Mouse (Mus musculus): Measurements from ENCODE around the gene Esp22. TPM values are rescaled to one million over a fixed set of nuclear protein-coding genes. Genes with fewer than 3 reads are reported as not detected.
"Not testable (repeated sequence)": the region's sequence is repeated elsewhere in the genome, so short reads cannot be mapped to it uniquely, and the experiment has no call there.

The Esp22 gene
- not detected in 2 replicates for polyA plus RNA-seq (2015; fragmentation: Nextera tagmentation; extraction: Ambion mirVana)

GRCm38 (mm10) chr17:39095034-39095433 lies at the start of gene Esp22:
TSS of gene Esp22 (plus strand) at chr17:39095334.
- H3K9me3 ChIP-seq = peaks cover 12% of the 10 kb centered on the region; the same call in 1 of the 2 replicates
- no peaks in the 10 kb centered on the region for H3K4me1 ChIP-seq (replicated peaks)
- no peak within 1 kb of the TSS for H3K27ac ChIP-seq (replicated peaks)
- no peaks in the 10 kb centered on the region for H3K36me3 ChIP-seq
- ATAC-seq (ENCODE audit: low FRiP score, low read depth) = no peak
- no peaks in the 10 kb centered on the region for H3K27me3 ChIP-seq
- WGBS = 96% methylated on average over 1 of the region's 1 CpGs
- no peak within 1 kb of the TSS for H3K4me3 ChIP-seq
- H3K9ac ChIP-seq = no peak within 1 kb of the TSS
- H3K4me2 ChIP-seq = no peak within 1 kb of the TSS

GRCm38 (mm10) chr17:39063641-39064040 lies 31.5 kb upstream of the Esp22 start:
- no peaks in the 10 kb centered on the region for H3K27me3 ChIP-seq
- ATAC-seq (ENCODE audit: low FRiP score, low read depth) = no peak
- no peaks in the 10 kb centered on the region for H3K36me3 ChIP-seq
- no peak overlapping the region for H3K4me2 ChIP-seq
- no peaks in the 10 kb centered on the region for H3K9me3 ChIP-seq
- H3K4me3 ChIP-seq = no peak overlapping the region
- no peak overlapping the region for H3K27ac ChIP-seq (replicated peaks)
- H3K9ac ChIP-seq = no peak overlapping the region
- no peaks in the 10 kb centered on the region for H3K4me1 ChIP-seq (replicated peaks)

- Histone ChIP-seq H3K27ac (replicated peaks) (no peak within 1 kb of the TSS), H3K4me3 (no peak within 1 kb of the TSS), H3K36me3 (no peaks in the 10 kb centered on the region), H3K27me3 (no peaks in the 10 kb centered on the region), H3K9ac (no peak within 1 kb of the TSS), H3K4me2 (no peak within 1 kb of the TSS), H3K4me1 (replicated peaks) (no peaks in the 10 kb centered on the region), H3K9me3 (peaks cover 6% of the 10 kb centered on the region; the same call in 1 of the 2 replicates)
- ATAC-seq (ENCODE audit: low FRiP score, low read depth) = no peak
- WGBS = 50% methylated on average over 1 of the region's 1 CpGs
Observed at GRCm38 (mm10) chr17:39076937-39077336, 18.2 kb upstream of the Esp22 start, which contains the start of gene Esp23. TSS of gene Esp23 (minus strand) at chr17:39077037.

- WGBS = 72% methylated on average over 11 of the region's 11 CpGs
- not testable (repeated sequence) for H3K9me3 ChIP-seq; H3K9ac ChIP-seq; H3K4me2 ChIP-seq; H3K4me3 ChIP-seq; H3K27ac ChIP-seq (replicated peaks); H3K27me3 ChIP-seq; H3K36me3 ChIP-seq; ATAC-seq (ENCODE audit: low FRiP score, low read depth); H3K4me1 ChIP-seq (replicated peaks)
Observed at GRCm38 (mm10) chr17:39107126-39107525, 12.0 kb downstream of the Esp22 start.

- not testable (repeated sequence) for H3K9ac ChIP-seq; ATAC-seq (ENCODE audit: low FRiP score, low read depth); H3K4me3 ChIP-seq; H3K27ac ChIP-seq (replicated peaks); H3K4me2 ChIP-seq; H3K4me1 ChIP-seq (replicated peaks); H3K36me3 ChIP-seq; H3K27me3 ChIP-seq
- WGBS = 80% methylated on average over 12 of the region's 12 CpGs
- H3K9me3 ChIP-seq = peaks cover 22% of the 10 kb centered on the region; the same call in 1 of the 2 replicates
Observed at GRCm38 (mm10) chr17:39129156-39129555, 34.0 kb downstream of the Esp22 start.

Other genes starting within 250 kb of the Esp22 start
- gene Esp24, start 58.6 kb upstream of the Esp22 start, polyA plus RNA-seq (2015; fragmentation: Nextera tagmentation; extraction: Ambion mirVana) = not detected in 2 replicates
- not detected in 2 replicates for gene Gm21903, start 52.0 kb upstream of the Esp22 start, polyA plus RNA-seq (2015; fragmentation: Nextera tagmentation; extraction: Ambion mirVana)
- not detected in 2 replicates for gene Esp23, start 18.3 kb upstream of the Esp22 start, polyA plus RNA-seq (2015; fragmentation: Nextera tagmentation; extraction: Ambion mirVana)

Data from hindbrain, embryonic 15.5 days (tissue).